7 mouse cellular contexts compared by ENCODE assay signal in genomic region chr9:21164072-21164471, GRCm38 (mm10). TPM values are rescaled to one million over a fixed set of nuclear protein-coding genes. Genes with fewer than 3 reads are reported as not detected.
A peak's percentile ranks its signal among the peaks of the same experiment; 100 is the strongest.
DNase-seq lines count a peak whose midpoint lies in the region; ATAC-seq lines count a peak whose summit lies in the region.

No protein-coding gene starts in this region.

- peak overlapping the region; percentile 95 for H3K4me2 ChIP-seq in lung, embryonic 15.5 days
- peak overlapping the region; percentile 98 for H3K4me2 ChIP-seq in heart, embryonic 14.5 days (ENCODE audit: low read length)

- no peak for DNase-seq in lung, adult 18-20 months
- DNase-seq in brain, adult 2 months (ENCODE audit: low read depth, low spot score), result peak; percentile 93
- DNase-seq in left cerebral cortex, postnatal 14 days (ENCODE audit: low spot score in 2 of 2), result peak; percentile 76 to 78
- DNase-seq in retina, postnatal 1 day, result peak; percentile 38
- no peak for DNase-seq in cerebellum, postnatal 14 days

- H3K27me3 ChIP-seq in lung, embryonic 15.5 days, result peaks cover 62% of the 10 kb centered on the region
- peaks cover 42% of the 10 kb centered on the region for H3K27me3 ChIP-seq in heart, embryonic 14.5 days (ENCODE audit: control insufficient read depth, insufficient read depth, low read length)

- WGBS in lung, embryonic 15.5 days, result 1% methylated on average over 26 of the region's 26 CpGs
- 1% methylated on average over 25 of the region's 26 CpGs for WGBS in heart, embryonic 14.5 days

- no peak for ATAC-seq in lung, embryonic 15.5 days (ENCODE audit: borderline replicate concordance, extremely low read depth, low FRiP score, low TSS enrichment)
- no peak for ATAC-seq in heart, embryonic 14.5 days (ENCODE audit: insufficient number of reproducible peaks, insufficient read depth, low FRiP score, low read depth)

- peak overlapping the region; percentile 55 for H3K4me3 ChIP-seq in lung, embryonic 15.5 days
- peak overlapping the region; percentile 6 to 61; a peak in 3 of 4 replicates for H3K4me3 ChIP-seq in heart, embryonic 14.5 days (ENCODE audit: control insufficient read depth in 1 of 2, insufficient read depth in 1 of 2, low read depth in 1 of 2, low read length in 2 of 2)

- peaks cover 55% of the 10 kb centered on the region for H3K4me1 ChIP-seq in lung, embryonic 15.5 days
- peaks cover 33 to 48% of the 10 kb centered on the region in 2 experiments for H3K4me1 ChIP-seq in heart, embryonic 14.5 days (ENCODE audit: control insufficient read depth in 2 of 2, insufficient read depth in 2 of 2, low read length in 2 of 2)

- no peaks in the 10 kb centered on the region for H3K36me3 ChIP-seq in lung, embryonic 15.5 days
- no peaks in the 10 kb centered on the region for H3K36me3 ChIP-seq in heart, embryonic 14.5 days (ENCODE audit: control insufficient read depth, insufficient read depth, low read length)

- intact Hi-C loops in left cerebral cortex, postnatal 14 days (cut with DNase I), result loop anchor here (5.0 kb wide), 1 partner anchor 33 kb away; no protein-coding TSS in a partner anchor

- no peaks in the 10 kb centered on the region for H3K9me3 ChIP-seq in lung, embryonic 15.5 days
- no peaks in the 10 kb centered on the region for H3K9me3 ChIP-seq in heart, embryonic 14.5 days (ENCODE audit: control insufficient read depth, low read length)

- H3K9ac ChIP-seq in lung, embryonic 15.5 days, result no peak overlapping the region
- peak overlapping the region; percentile 48; the same call in 1 of the 2 replicates for H3K9ac ChIP-seq in heart, embryonic 14.5 days (ENCODE audit: low read length)

- no peak overlapping the region for H3K27ac ChIP-seq in lung, embryonic 15.5 days
- H3K27ac ChIP-seq in heart, embryonic 14.5 days (replicated peaks in 1 of 2; ENCODE audit: control insufficient read depth in 1 of 2, insufficient read depth in 1 of 2, low read depth in 2 of 2, low read length in 2 of 2), result no peak overlapping the region

RNA-seq across cellular contexts. Expression of gene Pde4a, which starts 1.4 kb away (rescaled TPM):
- 8.6 and 9.3 TPM in 2 replicates for polyA plus RNA-seq in lung, embryonic 15.5 days (2015; fragmentation: Nextera tagmentation; extraction: Ambion mirVana)
- 11.0 and 11.8 TPM in 2 replicates for polyA plus RNA-seq in heart, embryonic 14.5 days (2014; fragmentation: Nextera tagmentation; extraction: Ambion mirVana)
- total RNA-seq in left cerebral cortex, postnatal 14 days (2021), result 10 to 100 TPM; 76.2 to 79.6 TPM

RNA-seq across cellular contexts. Expression of gene Cdc37, which starts 14.3 kb away (rescaled TPM):
- 316 and 319 TPM in 2 replicates for polyA plus RNA-seq in lung, embryonic 15.5 days (2015; fragmentation: Nextera tagmentation; extraction: Ambion mirVana)
- 209 and 212 TPM in 2 replicates for polyA plus RNA-seq in heart, embryonic 14.5 days (2014; fragmentation: Nextera tagmentation; extraction: Ambion mirVana)
- 100 to 1,000 TPM; 128 to 131 TPM for total RNA-seq in left cerebral cortex, postnatal 14 days (2021)

RNA-seq across cellular contexts. Expression of gene Tyk2, which starts 33.0 kb away (rescaled TPM):
- 12.7 and 15.6 TPM in 2 replicates for polyA plus RNA-seq in lung, embryonic 15.5 days (2015; fragmentation: Nextera tagmentation; extraction: Ambion mirVana)
- 11.2 and 11.9 TPM in 2 replicates for polyA plus RNA-seq in heart, embryonic 14.5 days (2014; fragmentation: Nextera tagmentation; extraction: Ambion mirVana)
- total RNA-seq in left cerebral cortex, postnatal 14 days (2021), result 10 to 100 TPM; 11.7 to 12.0 TPM

Comparison
In these comparisons a context has a peak if more than half of its experiments do, and no peak if none do; other contexts are left out.
1. DNase-seq: peak in brain, adult 2 months (single experiment), left cerebral cortex, postnatal 14 days (2 of 2) and retina, postnatal 1 day (single experiment); none in lung, adult 18-20 months (0 of 2) and cerebellum, postnatal 14 days (0 of 2).